Mouse (Mus musculus): ENCODE results near the gene Pax1.

DNA sequence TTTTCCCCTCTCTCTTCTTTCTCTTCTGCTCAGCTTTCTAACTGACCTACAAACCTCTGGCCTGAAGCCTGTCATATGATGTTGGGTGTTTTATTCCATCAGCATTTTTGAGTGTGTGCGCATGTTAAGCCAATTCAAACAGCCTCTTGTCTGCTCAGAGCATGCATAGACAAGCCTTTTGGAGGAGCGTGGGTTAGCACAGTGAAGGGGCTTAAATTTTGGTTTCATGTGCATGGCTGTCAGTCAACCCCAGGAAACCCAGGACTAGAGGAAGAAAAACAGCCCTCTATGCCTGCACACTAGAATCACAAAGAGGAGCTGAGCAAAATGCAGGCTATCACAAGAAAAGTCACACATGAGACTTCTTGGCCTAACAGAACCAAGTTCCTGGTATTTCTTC is 36.5 kb upstream of the Pax1 start:
- TF ChIP-seq EP300 (IDR thresholded peaks at IDR 0.05; ENCODE audit: insufficient read depth, low read depth, low read length), result no peak
- TF ChIP-seq CTCF (IDR thresholded peaks at IDR 0.05), result no peak
